Mouse (Mus musculus) stomach, embryonic 15.5 days (tissue): ENCODE results near the gene Arpp21. TPM values are rescaled to one million over a fixed set of nuclear protein-coding genes. Genes with fewer than 3 reads are reported as not detected.

ENCODE experiments used
- ATAC-seq: fragments of 200-750 bp; cut with Nextera tagmentation; 2 replicates; pipeline ENCODE4 v1.8.0; 2017; ENCODE audit warnings: low read depth, moderate number of reproducible peaks, moderate TSS enrichment; ENCODE audit not compliant: insufficient read depth, low FRiP score
- H3K27ac ChIP-seq: fragments of 300-500 bp; sonication (generic); 2 replicates; pipeline ENCODE4 v1.5.1; 2015; ENCODE audit warnings: mild to moderate bottlenecking, inconsistent platforms
- H3K27me3 ChIP-seq: fragments of 300-500 bp; sonication (generic); replicated peaks from 2 replicates; pipeline ENCODE4 v1.6.1; 2015; ENCODE audit warnings: inconsistent platforms
- H3K36me3 ChIP-seq: fragments of 300-500 bp; sonication (generic); 2 replicates; pipeline ENCODE4 v1.6.1; 2015; ENCODE audit warnings: inconsistent platforms
- H3K4me1 ChIP-seq: fragments of 300-500 bp; sonication (generic); 2 replicates; pipeline ENCODE4 v1.6.1; 2015; ENCODE audit warnings: inconsistent platforms
- H3K4me2 ChIP-seq: fragments of 300-500 bp; sonication (generic); 2 replicates; pipeline ENCODE4 v1.6.1; 2015; ENCODE audit warnings: mild to moderate bottlenecking, inconsistent platforms
- H3K4me3 ChIP-seq: fragments of 300-500 bp; sonication (generic); replicated peaks from 2 replicates; pipeline ENCODE4 v1.5.1; 2015; ENCODE audit warnings: inconsistent platforms
- H3K9ac ChIP-seq: fragments of 300-500 bp; sonication (generic); 2 replicates; pipeline ENCODE4 v1.6.1; 2015; ENCODE audit warnings: inconsistent platforms
- H3K9me3 ChIP-seq: fragments of 300-500 bp; sonication (generic); 2 replicates; pipeline ENCODE4 v1.6.1; 2016; ENCODE audit warnings: inconsistent platforms
- WGBS: fragments of 180-500 bp; shearing (Covaris S2); methylation state at CpG from one replicate; pipeline ENCODE4 v1.1.7; 2015; 5-methylcytosine and 5-hydroxymethylcytosine counted together
- microRNA-seq: library from miRNA; unstranded; fragments of <30 nt; microRNA quantifications from one replicate; pipeline ENCODE4, GENCODE M21; 2016
- polyA plus RNA-seq: library from polyadenylated mRNA; unstranded; fragments of >200 nt; fragmentation: Nextera tagmentation; extraction: Ambion mirVana; gene quantifications from 2 replicates; pipeline ENCODE4 v1.2.1, GENCODE M21; 2015

Gene Arpp21
- polyA plus RNA-seq, 1 experiment from 2014 or later: 1.2 TPM

- Histone ChIP-seq H3K4me1 (no peaks in the 10 kb centered on the region), H3K4me3 (no peak overlapping the region), H3K36me3 (no peaks in the 10 kb centered on the region), H3K27me3 (no peaks in the 10 kb centered on the region), H3K4me2 (no peak overlapping the region), H3K9me3 (no peaks in the 10 kb centered on the region), H3K9ac (no peak overlapping the region), H3K27ac (no peak overlapping the region)
- 76% methylated on average over 8 of the region's 8 CpGs for WGBS
- no peak for ATAC-seq
Observed at GRCm38 (mm10) chr9:112023562-112024015, 212.1 kb downstream of the Arpp21 start.

DNA sequence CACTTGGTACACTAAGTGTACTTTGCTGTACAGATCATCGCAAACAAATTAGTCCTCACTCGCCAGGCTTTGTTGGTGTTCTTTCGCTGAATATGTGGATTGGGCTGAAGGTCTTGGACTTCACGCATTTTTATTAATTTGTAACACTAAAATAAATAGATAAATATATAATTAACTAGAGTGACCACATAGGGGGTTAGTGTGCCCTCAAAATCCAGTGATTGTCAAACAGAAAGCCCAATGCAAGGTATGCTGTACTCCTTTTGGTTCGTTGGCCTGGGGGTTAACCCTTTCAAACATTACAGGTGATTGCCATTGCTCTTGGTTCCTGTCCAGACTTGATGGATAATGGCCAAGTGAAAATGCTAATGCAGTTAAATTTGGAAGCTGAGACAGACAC is 212.6 kb downstream of the Arpp21 start:
- Histone ChIP-seq H3K27me3 (no peaks in the 10 kb centered on the region), H3K27ac (no peak overlapping the region), H3K36me3 (no peaks in the 10 kb centered on the region), H3K4me3 (no peak overlapping the region), H3K9ac (no peak overlapping the region), H3K9me3 (no peaks in the 10 kb centered on the region), H3K4me2 (no peak overlapping the region), H3K4me1 (no peaks in the 10 kb centered on the region)
- no peak for ATAC-seq
- 88% methylated on average over 5 of the region's 5 CpGs for WGBS

Small RNA genes within 50 kb of the gene (microRNA-seq; reads per million reads assigned to microRNA genes)
- gene Mir128-2: 27.4 reads per million, percentile 36 among the genes with 10 or more reads in this experiment
